Mouse (Mus musculus): ENCODE data around the gene Dnah6.

DNA sequence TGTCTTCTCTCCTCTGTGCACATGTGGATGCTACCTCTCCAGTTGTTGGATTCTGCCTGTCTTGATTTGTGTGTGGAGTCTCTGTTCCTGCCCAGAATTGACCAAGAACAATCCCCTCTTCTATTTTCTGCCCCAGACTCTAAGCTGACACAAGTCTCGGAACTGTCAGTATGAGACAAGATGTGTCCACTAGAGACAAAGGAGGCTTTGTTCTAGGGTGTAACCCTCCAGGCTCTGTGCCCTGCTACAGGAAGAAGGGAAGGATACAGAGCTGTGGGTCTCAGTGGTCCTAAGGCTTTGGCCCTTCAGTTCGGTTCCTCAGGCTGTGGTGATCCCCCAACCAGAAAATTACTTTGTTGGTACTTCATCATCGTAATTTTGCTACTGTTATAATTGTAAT lies 251.7 kb downstream of the Dnah6 start:
- TF ChIP-seq POLR2A (IDR thresholded peaks at IDR 0.05; ENCODE audit: insufficient read depth, low read depth, low read length): no peak
- TF ChIP-seq CTCF (IDR thresholded peaks at IDR 0.05; ENCODE audit: insufficient read depth, low read depth, low read length): no peak

All from olfactory bulb, adult 2 months (tissue).